Mouse (Mus musculus): ENCODE data around the gene Bod1l. TPM values are rescaled to one million over a fixed set of nuclear protein-coding genes. Genes with fewer than 3 reads are reported as not detected.

Gene Bod1l
- total and polyA plus RNA-seq, 3 experiments = 20.7 to 472 (median 23.8) TPM

DNA sequence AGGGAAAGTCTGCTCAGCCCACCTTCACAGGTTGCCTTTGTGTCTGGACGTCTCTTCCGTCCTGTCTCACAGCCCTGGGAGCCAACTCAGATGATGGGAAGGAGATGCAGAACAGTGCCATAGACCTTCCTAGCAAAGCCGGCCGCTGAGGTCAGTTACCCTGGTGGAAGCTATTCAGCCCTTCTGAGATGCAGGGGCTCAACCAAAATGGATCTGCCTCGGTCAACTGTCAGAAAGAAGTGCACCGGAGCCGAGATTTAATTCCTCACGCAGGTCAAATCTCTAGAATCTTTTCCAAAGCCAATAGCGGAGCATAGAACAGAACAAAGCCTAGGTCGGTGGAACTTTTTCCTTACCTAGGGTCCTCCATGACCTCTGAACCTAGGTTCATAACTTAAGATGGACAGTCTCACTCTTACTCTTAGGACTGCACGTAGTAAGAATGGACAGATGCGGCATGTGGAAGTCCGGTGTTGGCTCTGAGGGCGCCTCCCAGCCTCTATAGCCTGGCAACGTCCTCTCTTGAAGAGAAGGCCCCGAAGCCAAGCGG lies 89.8 kb downstream of the Bod1l start (continued):
- TF ChIP-seq EP300 (IDR thresholded peaks at IDR 0.05; ENCODE audit: low read depth in 1 of 2, low read length in 2 of 2) (no peak), CHD1 (IDR thresholded peaks at IDR 0.05; ENCODE audit: low read depth, low read length) (no peak)

DNA sequence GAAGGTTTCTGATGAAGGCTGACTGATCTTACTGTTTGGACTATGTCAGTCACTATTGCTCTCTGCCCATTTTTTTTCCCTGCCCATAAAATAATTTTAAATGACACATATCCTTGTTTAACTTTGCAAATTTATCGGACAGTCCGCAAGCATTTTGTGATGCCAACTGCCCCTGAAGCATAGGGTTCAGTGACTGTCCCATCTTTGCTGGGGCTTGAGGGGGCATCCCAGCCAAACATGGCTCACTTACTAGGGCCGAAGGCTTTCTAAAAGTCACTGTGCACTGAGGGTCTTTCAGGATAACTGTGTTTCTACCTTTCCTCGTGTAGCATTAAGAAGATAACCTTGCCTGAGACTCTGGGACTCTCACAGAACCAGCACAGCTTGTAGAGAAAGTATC lies 91.4 kb downstream of the Bod1l start:
- no peak for TF ChIP-seq MAFK (IDR thresholded peaks at IDR 0.05; ENCODE audit: borderline replicate concordance, low read depth, low read length)
- TF ChIP-seq TBP (IDR thresholded peaks at IDR 0.05; ENCODE audit: low read depth, low read length) = no peak
- no peak for TF ChIP-seq KAT2A (conservative IDR thresholded peaks at IDR 0.05; ENCODE audit: low read depth, low read length)
- no peak for TF ChIP-seq RAD21 (IDR thresholded peaks at IDR 0.05; ENCODE audit: low read depth, low read length)
- TF ChIP-seq SIN3A (IDR thresholded peaks at IDR 0.05; ENCODE audit: low read length) = no peak
- no peak for TF ChIP-seq MAX (IDR thresholded peaks at IDR 0.05; ENCODE audit: low read length)
- TF ChIP-seq MYC (IDR thresholded peaks at IDR 0.05; ENCODE audit: low read depth, low read length) = no peak
- TF ChIP-seq RCOR1 (IDR thresholded peaks at IDR 0.05; ENCODE audit: low read depth, low read length) = no peak
- TF ChIP-seq TAL1 (IDR thresholded peaks at IDR 0.05; ENCODE audit: low read length) = no peak
- no peak for TF ChIP-seq MYB (IDR thresholded peaks at IDR 0.05; ENCODE audit: low read depth, low read length)
- no peak for TF ChIP-seq MAZ (IDR thresholded peaks at IDR 0.05; ENCODE audit: low read depth, low read length)
- TF ChIP-seq USF2 (IDR thresholded peaks at IDR 0.05; ENCODE audit: borderline replicate concordance in 1 of 2, insufficient read depth in 1 of 2, low read depth in 1 of 2, low read length in 2 of 2) = no peak
- no peak for TF ChIP-seq ZNF384 (IDR thresholded peaks at IDR 0.05; ENCODE audit: low read depth, low read length)
- no peak for TF ChIP-seq JUND (IDR thresholded peaks at IDR 0.05; ENCODE audit: low read depth, low read length)
- no peak for TF ChIP-seq ZMIZ1 (IDR thresholded peaks at IDR 0.05; ENCODE audit: low read depth, low read length)
- TF ChIP-seq HCFC1 (IDR thresholded peaks at IDR 0.05; ENCODE audit: low read depth, low read length) = no peak
- TF ChIP-seq NELFE (IDR thresholded peaks at IDR 0.05; ENCODE audit: low read depth, low read length) = no peak
- no peaks in the 10 kb centered on the region for H3K9me3 ChIP-seq (replicated peaks; ENCODE audit: insufficient read depth, low read length)
- DNase-seq (ENCODE audit: low read depth, low spot score) = no peak
- H3K4me1 ChIP-seq (ENCODE audit: control insufficient read depth in 1 of 2, insufficient read depth in 2 of 2, low read length in 2 of 2) = peaks cover 5 to 6% of the 10 kb centered on the region in 2 experiments; a peak in 2 of 4 replicates
- H3K36me3 ChIP-seq (ENCODE audit: control insufficient read depth in 1 of 2, insufficient read depth in 2 of 2, low read length in 2 of 2) = peaks cover 0 to 7% of the 10 kb centered on the region in 2 experiments; a peak in 2 of 4 replicates
- H3K9ac ChIP-seq (ENCODE audit: control insufficient read depth, low read depth, low read length, poor library complexity, severe bottlenecking) = no peak overlapping the region
- no peak overlapping the region for H3K4me3 ChIP-seq (ENCODE audit: control insufficient read depth in 1 of 2, insufficient read depth in 1 of 2, low read depth in 2 of 2, low read length in 2 of 2)
- no peaks in the 10 kb centered on the region; a peak in 1 of 4 replicates for H3K27me3 ChIP-seq (ENCODE audit: control insufficient read depth in 1 of 2, insufficient read depth in 2 of 2, low read length in 2 of 2)
- H3K27ac ChIP-seq (ENCODE audit: control insufficient read depth, low read depth, low read length) = no peak overlapping the region
- H3K79me2 ChIP-seq (ENCODE audit: control insufficient read depth, insufficient read depth, low read length, poor library complexity) = no peaks in the 10 kb centered on the region
